Mouse (Mus musculus) CD4-positive, CD25-positive, alpha-beta regulatory T cell, adult 4 months (primary cell): ENCODE results near the gene Ptprj. TPM values are rescaled to one million over a fixed set of nuclear protein-coding genes. Genes with fewer than 3 reads are reported as not detected.

Source experiments
- ATAC-seq: one replicate; pipeline ENCODE4 v1.8.0; 2017
- polyA plus RNA-seq, 2 experiments: library from polyadenylated mRNA; unstranded; fragments of 100-300 nt; shearing (Covaris generic); gene quantifications; one replicate each; pipeline ENCODE4 v1.2.1; 2017

The Ptprj gene
- polyA plus RNA-seq, 2 experiments from 2014 or later, result 5.2 to 7.0 TPM

DNA sequence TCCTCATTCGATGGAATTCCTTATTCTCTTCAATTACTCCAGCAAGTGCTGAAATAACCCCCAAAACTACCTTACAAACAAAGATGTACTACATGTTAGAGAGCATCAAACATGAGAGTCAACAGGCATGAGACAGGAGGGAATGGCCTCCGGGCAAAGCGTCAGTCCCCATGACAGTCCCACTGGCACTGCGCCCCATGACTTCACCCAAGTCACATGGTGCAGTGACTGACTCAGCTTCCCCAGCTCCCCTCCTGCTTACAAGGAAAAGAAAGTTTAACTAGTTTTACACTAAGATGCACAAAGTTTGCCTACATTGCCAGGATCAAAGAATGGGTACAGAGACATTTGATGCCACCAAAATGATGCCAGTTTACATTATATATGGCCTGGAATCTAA lies 71.2 kb downstream of the Ptprj start:
- no peak for ATAC-seq

DNA sequence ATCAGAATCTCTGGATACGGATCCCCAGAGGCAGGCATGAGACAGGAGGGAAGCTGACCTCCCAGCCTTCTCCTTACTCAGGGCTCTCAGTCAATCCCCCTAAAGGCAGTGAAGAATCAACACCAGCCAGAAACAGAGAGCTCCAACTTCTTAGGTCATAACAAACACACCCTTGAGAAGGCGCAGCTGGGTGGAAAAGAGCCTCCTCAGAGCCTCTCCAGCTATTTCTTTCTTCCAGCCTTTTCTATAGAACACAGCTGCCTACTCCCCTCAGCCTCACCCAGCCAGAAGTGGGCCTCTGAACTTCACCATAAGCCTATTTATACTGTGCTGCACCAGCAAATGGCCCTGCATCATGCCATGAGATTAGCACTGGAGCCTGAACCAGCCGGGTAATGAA lies 74.3 kb downstream of the Ptprj start:
- ATAC-seq, result no peak

DNA sequence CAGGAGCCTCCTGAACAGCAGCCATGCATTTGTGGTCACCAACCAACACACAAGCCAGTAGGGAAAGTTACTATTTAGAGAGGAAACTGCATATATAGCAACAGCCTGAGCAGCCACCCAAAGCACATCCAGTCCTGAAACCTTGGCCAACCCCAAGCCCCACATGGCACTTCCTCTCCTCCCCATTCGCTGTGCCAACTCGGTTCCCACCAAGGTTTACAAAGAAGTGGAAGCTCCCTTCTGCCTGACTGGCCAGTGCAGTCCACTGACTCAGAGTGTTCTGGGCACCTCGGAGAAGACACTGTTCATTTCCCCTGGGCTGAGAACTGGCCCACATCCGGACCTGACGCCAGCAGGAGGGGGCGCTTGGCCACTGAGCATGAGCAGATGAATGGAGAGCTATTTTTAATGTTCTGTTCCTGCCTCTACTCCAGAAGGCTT lies 75.7 kb downstream of the Ptprj start:
- ATAC-seq, result peak; percentile 87

DNA sequence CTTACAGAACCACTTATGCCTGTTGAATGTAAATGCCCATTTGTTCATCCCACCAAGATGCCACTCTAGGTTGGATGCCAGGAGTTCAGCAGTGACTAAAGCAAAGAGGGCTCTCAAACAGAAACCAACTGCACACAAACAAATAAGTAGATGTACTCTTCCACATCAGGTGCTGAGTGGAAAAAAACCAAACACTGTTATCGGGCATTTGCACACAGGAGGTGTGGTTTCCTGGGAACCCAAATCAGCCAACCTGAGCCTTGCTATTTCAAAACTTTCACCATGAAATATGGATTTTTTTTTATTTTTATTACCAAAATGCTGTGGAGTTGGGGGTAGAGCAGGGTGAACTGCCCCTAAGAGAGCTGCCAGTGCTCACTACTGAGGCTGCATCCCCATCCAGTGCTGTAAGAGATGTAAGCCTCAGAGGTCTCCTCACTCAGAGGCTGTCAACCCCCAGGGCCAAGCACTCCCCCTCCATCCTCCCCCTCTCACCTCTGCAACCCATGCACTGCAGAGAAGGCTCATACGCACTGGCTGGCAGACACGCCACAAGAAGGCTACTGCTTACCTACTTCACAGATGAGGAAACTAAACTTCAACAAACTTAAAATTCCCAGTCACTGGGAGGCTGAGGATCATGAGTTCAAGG lies 77.1 kb downstream of the Ptprj start:
- ATAC-seq, result no peak

DNA sequence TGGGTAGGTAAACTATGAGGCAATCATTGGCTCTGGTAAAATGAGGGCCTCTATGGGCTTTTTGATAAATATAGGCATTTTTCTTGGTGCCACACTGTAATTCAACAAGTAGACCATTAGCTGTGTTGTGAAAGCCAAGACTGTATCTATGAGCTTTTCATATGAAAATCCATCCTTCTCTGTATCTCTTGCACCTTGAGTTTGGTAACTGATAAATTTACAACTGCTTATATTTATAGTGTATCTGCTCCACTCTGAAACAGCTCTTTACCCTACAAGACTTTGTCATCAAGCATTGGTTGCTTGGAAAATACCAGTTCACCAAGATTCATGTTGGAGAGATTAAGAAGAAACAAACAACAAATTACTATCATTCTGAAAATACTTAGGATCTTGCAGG lies 77.7 kb downstream of the Ptprj start:
- ATAC-seq, result no peak

DNA sequence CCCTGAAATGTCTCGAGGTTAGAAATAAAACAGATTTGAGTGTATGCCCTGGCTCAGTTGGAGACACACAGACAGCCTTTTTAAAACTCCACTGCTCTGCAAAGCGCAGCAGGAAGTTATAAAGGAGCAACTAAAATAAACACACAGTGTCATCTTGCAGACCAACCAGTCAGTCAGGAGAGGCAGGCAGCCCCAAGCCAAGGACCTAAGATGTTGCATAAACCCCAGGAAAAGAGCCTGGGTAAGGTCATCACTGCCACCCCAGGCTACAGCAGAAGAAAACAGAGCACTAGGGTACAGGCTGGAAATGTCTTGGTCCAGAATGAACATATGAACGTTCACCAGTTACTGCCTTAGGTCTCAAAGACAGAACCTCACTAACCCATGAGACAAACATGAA lies 78.7 kb downstream of the Ptprj start:
- ATAC-seq, result no peak

DNA sequence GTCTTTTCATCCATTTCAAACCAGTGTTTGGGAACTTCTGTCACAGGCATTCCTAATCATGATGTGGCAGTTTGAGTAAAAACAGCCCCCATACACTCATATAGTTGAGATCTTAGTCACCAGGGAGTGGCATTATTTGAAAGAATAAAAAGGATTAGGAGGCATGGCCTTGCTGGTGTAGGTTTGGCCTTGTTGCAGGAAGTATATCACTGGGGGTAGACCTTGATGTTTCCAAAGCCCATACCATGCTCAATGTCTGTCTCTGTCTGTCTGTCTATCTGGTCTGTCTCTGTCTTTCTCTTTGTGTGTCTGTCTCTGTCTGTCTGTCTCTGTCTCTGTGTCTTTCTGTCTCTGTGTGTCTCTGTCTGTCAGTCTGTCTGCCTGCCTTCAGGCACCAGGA lies 79.6 kb downstream of the Ptprj start:
- ATAC-seq, result no peak

DNA sequence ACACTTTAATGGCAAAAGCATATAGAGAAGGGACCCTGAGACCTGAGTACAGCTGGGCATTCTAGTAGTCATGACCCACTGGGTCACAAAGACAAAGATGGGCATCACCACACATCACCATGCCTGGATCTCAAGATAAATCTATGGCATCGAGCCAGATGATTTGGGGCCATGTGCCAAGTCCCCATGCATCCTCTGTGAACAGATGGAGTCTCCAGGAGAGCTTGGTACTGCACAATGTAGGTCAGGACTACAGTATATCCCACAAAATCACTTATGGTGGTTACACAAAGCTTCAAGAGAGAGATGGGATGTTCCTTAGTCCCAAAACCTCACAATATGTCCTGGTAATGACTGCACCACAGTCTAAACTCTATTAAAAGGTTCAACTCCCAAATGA lies 81.4 kb downstream of the Ptprj start:
- no peak for ATAC-seq

DNA sequence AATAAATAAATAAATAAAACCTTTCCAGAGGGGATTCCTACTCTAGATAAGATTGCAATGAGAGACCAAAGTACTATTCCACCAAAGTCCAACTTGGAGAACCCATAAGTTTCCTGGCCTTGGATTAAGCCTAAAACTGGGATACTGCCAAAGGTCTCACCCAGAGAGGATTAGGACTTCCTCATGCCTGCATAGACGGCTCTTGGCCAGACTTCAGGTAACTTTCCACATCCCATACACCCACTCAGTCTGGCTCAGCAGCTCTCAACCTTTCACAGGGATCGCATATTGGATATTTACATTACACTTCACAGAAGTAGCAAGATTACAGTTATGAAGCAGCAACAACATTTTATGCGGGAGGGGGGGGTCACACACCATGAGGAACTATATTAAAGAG lies 82.9 kb downstream of the Ptprj start:
- ATAC-seq, result no peak

DNA sequence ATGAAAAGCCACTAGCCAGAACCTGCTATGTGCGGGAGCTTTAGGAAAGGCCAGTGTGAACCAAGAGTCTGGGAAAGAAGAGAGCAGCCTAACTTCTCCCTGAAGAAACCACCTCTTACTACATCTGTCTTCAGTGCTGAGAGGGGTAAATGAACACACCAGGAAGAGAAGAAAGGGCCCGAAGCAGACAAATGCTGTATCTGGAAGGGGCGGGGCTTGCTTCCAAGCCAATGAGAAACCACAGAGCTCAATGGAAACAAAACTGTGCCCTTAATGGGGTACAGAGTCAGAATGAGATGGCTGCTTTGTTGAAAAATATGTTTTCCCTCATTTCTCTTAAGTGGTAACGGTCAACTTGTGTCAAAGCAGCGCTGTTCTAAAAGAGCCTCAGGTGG lies 83.8 kb downstream of the Ptprj start:
- ATAC-seq, result peak; percentile 84

DNA sequence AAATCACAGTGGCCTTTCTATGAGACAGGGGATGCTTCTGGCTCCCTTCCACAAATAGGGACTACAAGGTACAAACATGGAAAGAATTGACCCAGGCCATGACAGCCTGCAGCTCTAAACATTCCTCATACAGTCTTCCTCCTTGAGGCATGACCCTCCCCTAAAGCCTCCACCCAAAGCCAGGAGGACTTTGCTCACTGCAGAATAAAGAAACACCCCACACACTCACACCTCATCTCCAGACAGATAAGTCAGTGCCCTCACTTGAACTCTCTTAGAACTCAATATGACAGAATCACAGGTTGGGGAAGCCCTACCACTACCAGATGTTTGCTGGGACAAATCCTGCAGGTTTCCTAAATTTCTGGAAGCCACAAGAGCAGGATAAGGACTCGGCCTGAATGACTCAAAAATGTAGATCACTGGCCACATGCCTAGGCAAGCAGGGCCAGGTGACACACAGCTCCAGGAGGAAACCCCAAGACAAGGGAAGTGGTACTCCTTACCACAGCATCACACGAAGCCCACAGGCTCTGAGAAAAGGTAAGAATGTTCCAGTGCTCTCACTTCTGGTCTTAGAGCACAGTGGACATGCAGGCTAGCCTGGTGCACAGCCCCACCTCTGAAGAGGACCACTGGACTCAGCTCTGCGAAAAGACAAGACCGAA lies 84.3 kb downstream of the Ptprj start:
- ATAC-seq, result peak; percentile 64

DNA sequence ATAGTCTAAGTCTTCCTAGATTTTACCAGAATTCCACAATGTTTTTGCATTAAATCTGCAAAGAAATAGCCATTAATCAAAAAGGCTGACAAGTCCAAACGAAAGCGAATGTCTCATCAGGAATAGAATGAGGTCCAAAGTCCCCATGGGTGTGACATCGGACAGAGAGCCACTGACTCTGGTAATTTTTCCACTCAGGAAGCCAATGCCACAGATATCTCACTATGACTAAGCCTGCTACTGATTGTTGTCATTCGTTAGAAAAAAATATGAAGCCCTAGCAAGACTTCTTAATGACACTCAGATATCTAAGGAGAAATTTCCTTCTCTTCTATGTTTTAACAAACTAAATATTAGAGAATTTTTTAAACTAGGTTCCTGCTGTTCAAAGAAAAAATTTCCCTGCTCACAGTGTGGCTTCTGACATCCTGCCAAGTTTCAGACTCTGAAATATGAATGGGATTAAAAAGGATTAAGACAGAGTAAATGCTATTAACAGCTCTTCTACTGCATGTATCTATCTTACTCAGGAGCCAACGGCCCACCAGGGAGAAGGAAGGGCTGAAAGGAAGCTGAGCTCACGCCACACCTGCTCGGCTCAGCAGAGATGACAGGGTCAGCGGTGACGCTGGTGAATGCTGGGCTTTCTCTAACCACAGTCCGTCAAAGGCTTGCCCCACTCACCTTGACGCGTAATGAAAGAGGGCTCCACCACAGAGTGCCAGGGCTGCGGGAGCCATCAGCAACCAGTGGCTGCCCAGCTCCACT lies 90.0 kb downstream of the Ptprj start:
- ATAC-seq, result peak; percentile 46

DNA sequence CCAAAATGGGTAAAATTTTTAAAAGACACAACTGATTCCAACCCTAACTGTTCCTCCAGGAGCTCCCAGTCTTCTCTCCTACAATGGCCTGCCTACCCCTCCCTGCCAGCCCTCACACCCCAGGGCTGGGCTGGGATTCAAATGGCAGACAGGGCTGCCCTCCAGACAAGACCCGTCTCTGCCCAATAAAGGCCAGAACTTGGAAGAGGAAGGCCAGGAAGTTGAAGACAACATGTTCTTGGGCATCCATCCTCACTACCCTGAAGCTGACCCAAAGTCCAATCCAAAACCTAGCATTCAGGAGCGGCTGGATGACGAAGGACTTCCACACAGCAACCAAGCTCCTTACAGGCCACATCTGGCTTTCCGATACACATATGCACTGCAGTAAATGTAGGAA lies 90.6 kb downstream of the Ptprj start:
- no peak for ATAC-seq

DNA sequence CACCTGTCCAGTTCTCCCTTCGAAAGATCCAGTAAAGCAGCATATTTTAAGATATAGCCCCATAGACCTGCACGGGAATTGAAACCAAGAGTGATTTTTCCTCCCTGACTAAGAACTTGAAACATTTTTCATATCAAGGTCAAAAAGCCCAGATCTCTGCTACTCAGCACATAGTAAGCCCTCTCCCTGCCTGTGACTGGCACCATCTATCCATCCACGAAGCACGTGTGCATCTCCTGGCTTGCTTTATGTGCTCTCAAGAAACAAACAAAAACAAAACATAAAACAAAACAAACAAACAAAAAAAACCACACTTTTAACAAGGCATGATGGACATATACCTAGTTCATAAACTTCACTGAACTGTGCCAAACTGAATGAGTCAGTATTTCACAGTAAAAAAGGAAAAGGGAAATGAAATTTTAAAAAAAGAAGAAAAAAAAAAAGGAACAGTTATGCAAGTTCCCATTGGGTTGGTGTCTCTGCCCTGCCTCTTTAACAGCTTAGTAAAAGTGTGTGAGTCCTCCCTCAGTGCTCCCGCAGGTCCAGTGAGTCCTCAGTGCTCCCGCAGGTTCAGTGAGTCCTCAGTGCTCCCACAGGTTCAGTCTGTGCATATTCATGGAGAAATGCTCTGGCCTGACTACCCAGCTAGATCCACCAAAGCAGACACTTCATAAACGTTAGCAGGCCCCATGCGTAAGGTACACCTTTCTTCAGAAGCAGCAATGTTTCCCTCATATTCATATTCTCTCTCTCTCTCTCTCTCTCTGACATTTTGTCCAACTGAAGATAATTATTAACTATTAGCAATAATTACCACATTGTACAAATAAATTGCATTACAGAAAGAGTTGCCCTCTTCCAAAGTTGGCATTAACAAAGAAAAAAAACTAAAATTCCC lies 91.5 kb downstream of the Ptprj start:
- ATAC-seq, result no peak

DNA sequence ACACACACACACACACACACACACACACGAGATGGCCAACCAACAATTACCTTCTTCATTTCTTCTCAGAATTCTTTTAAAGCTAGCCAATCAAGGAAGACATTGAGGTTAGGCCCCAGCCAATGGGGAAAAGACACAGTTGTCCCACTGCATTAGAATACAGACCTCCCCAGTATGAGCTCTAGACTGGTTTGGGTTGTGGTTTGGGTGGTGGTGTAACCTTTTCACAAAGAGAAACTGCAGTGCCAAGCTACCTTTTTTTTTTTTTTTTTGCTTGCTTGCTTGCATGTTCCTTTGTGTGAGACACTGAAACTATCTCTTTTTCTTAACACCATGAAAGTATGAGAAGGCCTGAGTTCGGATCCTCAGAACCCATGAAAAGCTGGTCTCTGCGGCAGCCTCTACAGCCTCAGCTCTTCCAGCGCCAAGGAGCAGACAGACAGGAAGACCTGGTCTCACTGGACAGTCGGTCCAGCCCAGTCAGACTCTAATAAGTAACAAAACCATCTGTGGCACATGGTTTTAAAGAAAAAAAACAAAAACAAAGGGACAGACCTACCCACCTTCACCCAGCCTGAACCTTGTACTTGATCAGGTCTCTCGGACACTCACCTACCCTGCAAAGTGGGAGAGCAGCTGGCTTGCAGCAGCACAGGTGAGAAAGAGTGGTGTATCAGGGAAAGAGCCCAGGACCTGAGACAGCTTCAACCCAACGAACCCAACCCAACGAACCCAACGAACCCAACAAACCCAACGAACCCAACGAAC lies 92.8 kb downstream of the Ptprj start:
- ATAC-seq, result peak; percentile 84

DNA sequence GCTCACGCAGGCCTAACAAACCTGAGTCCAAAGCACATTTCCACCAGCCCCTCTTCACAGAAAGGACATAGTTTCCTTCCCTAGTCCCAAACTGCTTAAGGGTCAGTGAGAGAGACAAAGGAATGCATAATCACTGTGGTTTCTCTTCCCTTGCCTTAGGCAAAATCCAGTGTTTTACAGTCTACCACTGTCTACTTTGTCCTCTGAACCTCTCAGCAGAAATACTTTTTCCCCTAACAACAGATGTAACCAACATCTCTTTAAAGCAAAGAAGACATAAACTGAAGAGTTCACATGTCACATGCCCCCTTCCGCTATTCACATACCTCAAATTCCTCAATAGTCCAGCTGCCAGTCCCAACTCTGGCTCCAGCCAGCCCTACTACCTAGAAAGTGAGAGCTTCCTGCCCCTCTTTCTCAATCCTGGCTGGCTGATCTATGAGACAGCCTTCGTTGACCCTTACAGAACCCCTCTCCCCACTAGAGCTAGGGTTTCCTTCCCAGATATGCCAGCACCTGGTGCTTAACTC lies 94.2 kb downstream of the Ptprj start:
- ATAC-seq, result no peak

DNA sequence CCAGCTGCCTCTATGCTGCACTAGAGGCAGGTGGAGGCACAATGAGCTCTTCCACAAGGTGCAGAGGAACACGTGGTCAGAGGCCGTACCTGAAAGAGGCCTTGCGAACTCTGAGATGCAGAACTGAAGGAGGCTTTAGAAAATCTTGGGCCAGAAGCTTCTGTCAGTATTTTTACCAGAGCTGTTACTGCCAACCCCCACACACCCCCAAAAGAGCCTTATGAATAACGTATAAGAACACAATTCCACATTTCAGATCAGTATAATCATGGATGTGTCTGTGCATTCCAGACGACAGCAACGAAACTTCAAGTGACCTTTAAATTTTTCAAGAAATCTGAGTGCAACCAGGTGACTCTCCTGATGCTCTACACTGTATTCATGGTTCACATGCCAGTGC lies 98.9 kb downstream of the Ptprj start:
- no peak for ATAC-seq

DNA sequence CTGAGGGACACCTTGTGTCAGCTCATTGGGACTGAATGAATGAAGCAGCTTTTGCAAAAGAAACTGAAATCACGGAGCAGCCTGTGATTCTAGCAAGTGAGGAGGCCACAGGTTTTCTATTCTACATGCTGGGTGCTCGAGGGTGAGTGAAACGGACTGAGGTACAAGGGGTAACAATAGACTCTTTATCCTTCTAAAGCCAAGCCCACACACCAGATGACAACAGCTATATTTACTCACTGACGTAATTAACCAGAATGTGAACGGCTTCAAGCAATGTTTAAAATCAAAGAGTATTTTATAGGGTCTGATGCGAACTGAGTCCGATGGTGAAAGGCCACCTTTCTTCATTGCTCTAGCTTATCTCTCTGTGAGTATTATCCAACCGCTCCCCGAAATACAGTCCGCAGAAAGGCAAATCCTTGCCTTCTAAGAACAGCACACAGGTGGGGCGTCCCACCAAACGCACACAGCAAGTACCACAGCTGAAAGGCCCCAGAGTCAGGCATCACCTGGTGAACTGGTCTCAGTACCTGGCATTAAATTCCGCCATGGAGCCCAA lies 99.6 kb downstream of the Ptprj start:
- ATAC-seq, result no peak

DNA sequence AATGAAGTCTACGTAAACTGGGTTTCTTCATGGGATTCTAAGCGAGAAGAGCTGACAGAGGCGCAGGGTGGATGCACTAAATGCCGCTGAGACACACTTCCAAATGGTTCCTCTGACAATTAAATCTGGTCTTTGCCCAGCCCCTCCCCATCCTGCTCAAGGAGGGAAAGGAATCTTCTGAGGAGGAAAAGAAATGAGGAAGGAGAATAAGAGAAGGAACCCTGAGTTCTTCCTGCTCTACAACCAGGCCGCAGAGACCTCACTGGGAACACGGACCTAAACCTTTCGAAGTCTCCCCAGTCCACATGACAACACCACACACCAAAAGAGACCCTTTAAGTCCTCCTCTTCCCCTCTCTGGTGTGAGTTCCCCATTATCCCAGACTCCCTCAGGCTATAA lies 101.9 kb downstream of the Ptprj start:
- no peak for ATAC-seq

DNA sequence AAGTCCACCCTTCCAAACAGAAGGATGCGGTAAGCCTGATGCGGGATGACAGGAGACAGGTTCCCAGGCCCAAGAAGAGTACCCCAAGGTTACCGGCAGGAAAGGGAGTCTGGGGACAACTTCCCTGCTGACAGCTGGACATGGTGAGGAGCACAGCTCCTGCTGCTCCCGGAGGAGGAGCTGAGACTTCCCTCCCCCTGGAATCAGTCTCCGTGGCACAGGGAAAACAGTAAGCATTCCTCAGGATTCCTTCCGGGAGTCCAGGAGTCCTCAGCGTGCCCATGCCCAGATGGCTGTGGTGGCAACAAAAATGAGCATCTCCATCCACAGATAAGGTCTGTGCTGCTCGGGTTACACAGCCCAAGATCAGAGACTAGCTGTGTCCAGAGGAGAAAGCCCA lies 102.8 kb downstream of the Ptprj start:
- ATAC-seq, result no peak

DNA sequence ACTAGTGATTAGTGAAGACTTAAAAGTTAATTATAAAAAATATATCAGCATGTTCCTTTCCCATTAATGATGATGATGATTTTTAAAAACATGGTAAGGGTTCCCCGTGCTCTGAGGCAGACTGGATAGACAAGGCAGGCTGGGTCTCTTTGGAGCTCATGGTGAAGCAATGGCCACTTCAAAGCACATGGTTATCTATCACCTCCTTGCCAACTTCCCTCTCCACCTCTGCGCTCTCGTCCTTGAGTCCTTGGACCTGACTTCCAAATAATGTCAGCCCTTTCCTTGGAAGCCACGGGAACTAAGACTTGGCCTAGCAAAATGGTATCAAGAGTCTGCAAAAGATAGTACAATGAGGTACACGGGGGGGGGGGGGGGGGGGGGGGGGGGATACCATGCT lies 103.7 kb downstream of the Ptprj start:
- no peak for ATAC-seq

DNA sequence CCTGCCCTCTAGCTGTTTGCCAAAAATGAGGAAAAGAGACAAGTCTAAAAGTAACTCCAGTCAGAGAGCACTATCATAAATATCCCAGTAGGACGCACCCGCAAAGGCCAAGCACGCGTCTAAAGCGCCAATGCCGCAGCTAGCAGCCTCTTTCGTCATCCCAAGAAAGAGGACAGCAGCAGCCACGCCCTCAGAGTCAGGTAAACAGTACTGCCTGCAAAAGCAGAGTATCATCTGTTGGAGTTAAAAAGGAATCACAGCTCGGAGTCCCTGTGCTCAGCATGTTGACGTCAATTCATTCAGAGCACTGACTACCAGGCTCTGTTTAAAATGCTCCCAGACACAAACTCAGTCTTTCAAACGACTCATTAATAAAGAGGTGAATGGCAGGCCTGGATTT lies 104.1 kb downstream of the Ptprj start:
- ATAC-seq, result no peak
